Mouse (Mus musculus) CD4-positive naive resting alpha-beta T cell, adult 76 days (primary cell): ENCODE results near the gene Tax1bp1. TPM values are rescaled to one million over a fixed set of nuclear protein-coding genes. Genes with fewer than 3 reads are reported as not detected.

Source experiments
- total RNA-seq: library from RNA; stranded (reverse); gene quantifications from one replicate; pipeline ENCODE4 v1.2.4, GENCODE M21; 2023

Tax1bp1 gene
- total RNA-seq, result 355 TPM

DNA sequence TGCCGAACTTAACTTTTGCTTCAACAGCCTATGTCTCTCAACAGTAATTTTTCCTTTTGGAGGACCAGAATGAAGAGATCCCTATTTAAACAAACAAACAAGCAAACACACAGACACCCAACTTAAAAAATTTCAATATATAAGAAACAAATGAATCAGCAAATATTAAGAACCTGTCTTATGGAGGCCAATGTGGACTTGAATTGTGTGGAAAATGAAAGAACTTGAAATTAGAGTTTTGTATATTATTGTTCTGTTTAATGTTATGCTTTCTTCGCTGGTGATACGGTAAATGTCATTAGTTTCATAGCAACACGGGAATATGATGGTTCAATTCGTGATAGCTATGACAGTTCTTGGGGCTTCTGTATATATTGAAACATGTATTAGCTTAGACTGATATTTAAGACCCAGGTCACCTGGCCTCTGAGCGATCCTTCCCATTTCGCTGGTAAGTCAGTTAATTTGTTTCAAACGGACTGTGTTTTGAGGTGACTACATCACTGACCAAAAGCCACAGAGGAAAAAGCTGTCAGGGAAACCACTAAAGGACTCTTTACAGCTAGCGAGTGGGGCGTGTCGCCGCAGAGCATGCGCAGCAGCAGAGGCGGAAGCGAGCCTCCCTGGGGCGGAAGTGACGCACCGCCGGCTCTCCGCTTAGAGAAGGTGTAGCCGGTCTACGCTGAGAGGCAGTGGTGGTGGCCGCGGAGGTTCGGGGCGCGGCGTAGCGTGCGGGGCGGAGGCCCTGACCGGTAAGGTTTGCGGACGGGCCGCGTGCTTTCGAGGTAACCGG is at the start of gene Tax1bp1:
Gene Tax1bp1, plus strand, starts transcription at position 626 of the 793 bp plus-strand sequence.

Other genes with a start within 250 kb of the Tax1bp1 start
- gene Hibadh, start 73.3 kb upstream of the Tax1bp1 start, total RNA-seq, result 58.2 TPM